Mouse (Mus musculus) adrenal gland, postnatal 36 days (tissue): ENCODE measurements around the gene Epha6. TPM values are rescaled to one million over a fixed set of nuclear protein-coding genes. Genes with fewer than 3 reads are reported as not detected.
"Not testable (repeated sequence)": the region's sequence is repeated elsewhere in the genome, so short reads cannot be mapped to it uniquely, and the experiment has no call there.

Source experiments
- DNase-seq, 2 experiments: peaks; one replicate each; pipeline ENCODE4 v3.0.0; 2021; ENCODE audit warnings: mixed read lengths in 1 of 2
- total RNA-seq, 2 experiments: library from RNA; stranded (reverse); gene quantifications; 2 replicates each; pipeline ENCODE4 v1.2.3; 2021

Epha6 gene
- total RNA-seq, 2 experiments from 2014 or later = not detected

DNA sequence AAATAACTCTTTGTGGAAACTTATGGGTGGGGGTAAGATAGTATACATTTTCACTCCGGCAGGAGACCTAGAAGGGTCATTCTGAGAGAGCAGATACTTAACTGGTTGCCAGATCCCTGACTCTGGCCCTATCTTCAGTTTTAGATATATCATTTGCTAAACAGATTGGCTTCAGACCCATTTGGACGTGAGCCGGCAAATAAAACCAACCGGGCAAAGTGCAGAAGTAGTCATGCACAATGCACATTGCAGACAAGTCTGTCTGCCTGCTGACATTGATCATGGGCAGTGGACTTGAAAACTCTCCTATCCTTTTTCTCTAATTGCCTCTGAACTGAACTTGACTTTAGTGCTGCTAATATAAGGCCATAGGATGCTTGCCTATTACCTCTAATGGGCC is 681.6 kb downstream of the Epha6 start:
- DNase-seq = peak; percentile 4 to 26

DNA sequence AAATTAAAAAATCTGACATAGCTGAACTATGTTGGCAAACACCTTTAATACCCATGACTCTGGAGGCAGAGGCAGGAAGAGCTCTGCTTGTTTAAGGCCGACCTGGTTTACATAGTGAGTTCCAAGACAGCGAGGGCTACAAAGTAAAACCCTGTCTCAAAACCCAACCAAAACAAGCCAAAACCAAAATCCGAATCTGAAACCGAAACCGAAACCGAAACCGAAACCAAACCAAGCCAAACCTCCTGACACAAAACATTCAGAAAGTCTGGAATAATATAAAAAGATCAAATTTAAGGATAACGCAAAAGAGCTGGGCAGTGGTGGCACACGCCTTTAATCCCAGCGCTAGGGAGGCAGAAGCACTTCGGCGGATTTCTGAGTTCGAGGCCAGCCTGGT is 725.3 kb downstream of the Epha6 start:
- DNase-seq = no peak

DNA sequence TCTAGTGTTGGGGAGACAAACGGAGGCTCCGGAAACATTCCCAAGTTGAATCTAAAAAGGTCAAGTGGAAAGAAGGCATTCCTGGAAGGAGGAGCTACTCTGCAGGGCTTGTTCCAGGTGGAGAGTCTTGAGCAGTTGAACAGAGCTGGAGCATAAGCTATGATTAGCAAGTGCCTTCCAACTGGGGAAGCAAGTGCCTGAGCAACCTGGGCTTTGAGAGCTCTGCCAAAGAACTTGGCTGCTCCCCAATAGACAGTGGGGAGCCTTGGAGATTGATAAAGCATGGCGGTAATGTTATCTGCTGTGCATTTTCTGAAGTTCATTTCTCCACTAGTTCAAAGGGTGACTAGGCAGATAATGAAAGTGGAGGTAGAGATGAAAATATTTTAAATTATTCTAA is 733.5 kb downstream of the Epha6 start:
- DNase-seq = no peak

DNA sequence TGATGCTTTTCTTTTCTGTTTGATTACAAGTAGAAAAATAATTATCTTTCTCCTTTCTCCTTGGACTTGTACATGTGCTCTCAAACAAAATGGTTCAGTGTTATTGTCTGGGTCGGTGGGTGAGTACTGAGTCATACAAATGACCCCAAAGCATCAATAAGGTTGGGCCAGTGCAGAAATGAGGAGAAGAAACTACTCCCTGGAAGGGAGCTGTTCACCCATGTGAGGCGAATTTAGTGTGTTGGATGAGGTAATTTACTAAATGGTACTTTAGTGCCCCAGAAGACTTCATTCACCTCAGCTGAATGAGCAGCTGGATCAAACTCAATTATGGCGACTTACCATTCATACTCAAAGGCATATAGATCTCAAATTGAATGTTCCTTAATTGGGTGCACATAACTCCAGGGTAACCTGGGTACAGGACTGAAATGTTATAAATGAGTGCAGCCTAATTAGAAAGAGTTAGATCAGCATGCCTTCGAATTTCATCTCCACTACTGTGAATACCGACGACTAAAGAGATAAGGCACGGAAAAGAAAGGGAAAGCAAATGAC is 751.1 kb downstream of the Epha6 start:
- no peak for DNase-seq

DNA sequence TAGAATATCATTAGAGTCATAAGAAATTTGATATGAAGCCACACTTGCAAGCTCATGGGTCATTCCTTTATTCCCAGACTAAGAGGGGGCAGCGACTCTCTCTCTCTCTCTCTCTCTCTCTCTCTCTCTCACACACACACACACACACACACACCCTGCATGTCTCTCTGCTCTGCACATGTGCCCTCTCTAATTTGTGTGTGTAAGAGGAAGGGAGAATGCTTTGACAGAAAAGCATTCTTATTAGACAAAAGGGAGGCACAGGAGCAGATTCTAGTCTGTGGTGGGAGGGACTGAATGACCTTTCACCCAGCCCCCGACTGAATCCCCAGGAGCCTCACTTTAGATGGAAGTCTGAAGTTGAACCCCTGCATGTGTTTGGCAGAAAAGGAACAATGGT is 752.6 kb downstream of the Epha6 start:
- no peak for DNase-seq

DNA sequence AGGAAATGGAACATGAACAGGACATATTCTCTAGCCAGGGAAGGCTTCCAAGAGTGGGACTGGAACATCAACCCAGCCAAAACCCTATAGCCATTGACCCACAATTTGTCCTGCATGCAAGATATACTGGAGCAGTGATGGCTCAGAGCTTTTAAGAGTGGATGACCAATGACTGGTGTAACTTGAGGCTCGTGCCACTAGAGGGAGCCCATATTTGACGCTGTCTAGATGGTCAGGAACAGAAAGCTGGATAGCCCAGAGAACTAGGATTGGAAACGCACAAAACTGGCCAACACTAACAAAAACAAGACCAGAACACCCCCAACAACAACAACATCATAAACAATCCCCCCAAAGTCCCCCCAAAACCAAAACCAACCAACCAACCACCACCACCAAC is 758.8 kb downstream of the Epha6 start:
- DNase-seq = peak; percentile 59 to 62

DNA sequence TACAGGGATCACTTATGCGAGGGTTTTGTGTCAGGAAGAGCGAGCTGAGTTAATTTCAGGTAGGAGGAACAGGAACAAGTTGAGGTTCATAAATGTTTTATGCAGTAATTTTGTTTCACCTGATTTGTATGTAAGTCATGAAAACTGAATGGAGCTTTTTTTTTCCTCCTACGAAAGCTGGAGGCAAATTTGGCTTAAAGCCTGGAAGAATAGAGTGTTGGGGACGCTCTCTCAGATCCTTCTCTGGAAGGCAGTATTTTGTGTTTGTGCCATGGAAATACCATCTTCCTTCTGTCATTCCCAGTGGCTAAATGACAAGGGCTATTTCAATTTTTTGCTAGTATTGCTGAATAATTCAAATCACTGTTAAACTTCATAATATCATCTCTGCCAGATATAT is 768.6 kb downstream of the Epha6 start:
- no peak for DNase-seq

DNA sequence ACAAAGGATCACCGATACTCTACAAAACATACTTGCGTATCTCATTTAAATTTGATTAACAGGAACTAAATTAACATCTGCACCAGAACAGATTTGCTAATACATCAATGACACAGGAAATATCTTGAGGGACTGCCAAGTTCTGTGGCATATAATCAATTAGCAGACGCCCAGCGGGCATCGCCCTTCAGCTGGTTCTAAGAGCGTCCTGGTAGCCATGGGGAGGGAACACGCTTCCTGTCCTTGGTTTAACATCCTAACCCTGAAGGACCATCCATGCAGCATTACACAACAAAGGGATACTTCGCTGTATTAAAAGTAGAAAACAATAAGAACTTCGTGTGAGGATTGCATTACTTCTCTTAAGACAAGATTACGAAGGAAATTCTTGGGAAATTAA is 769.0 kb downstream of the Epha6 start:
- no peak for DNase-seq

DNA sequence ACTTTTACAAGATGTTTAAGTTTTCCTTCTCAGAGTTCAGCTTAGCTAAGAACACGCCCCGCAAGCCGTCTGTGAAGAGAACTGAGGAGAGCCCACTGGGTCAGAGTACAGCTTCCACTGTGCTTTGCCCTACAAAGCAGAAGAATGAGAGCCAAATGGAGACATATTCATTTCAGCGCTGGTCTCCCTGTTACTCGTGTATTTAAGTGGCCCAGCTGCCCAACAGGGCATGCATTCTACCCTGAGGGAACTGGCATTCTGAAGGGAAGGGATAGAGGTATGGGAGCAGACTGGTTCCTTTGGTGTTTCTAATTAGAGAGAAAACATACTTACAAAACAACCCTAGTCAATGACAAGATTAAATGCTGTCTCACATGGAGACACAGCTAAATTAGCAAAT is 772.9 kb downstream of the Epha6 start:
- DNase-seq = no peak

DNA sequence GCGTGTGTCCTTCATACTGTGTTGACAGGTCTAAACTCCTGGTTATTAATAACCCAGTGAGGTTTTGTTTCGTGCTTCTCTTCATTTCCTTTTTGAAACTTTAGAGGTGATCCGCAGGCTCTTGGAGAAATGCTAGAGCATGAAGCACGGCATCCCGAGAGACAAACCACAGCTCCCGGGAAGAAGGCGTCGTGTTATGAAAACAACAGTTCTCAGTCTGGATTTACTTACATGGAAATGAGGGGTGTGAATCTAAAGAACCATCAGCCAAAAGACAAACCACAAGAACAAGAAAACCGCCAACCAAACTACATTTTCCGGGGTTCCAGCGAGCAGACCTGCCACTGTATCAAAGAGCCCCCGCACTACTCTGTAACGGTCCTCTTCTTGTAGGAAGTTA is 775.7 kb downstream of the Epha6 start:
- DNase-seq = no peak

DNA sequence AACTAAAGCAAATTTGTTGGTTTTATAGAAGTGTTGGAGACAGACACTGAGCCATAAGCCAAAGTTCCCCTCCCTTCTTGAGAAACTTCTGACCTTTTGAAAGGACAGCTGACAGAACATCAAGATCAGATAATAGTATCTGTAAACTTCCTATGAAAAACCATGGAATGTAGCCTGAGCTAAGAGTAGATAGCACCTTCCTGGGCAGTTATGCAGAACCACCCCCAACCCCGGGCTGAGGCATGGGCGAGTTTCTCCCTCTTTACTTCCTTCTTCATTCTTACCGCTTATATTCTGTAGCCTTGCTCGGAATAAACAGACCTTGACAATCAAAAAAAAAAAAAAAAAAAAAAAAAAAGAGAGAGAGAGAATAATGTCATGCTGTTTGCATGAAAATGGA is 805.5 kb downstream of the Epha6 start:
- not testable (repeated sequence) for DNase-seq

DNA sequence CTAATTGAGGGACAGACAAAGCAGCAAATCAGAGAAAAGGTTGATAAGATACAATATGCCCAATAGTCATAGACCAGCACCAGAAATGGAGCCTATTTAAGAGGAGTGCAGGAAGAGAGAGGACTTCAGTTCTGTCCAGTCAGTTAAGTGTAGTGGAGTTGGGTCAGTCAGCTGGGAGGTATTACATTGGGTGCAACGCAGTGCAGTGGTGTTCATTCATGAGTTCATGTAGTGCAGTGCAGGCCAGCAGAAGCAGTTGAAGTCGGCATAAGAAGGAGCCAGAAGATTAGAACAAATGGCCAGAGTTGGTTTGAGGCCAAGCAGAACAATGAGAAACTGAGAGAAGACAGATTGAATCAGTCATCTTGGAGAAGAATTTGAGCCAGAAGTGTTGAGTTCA is 833.0 kb downstream of the Epha6 start:
- no peak for DNase-seq

DNA sequence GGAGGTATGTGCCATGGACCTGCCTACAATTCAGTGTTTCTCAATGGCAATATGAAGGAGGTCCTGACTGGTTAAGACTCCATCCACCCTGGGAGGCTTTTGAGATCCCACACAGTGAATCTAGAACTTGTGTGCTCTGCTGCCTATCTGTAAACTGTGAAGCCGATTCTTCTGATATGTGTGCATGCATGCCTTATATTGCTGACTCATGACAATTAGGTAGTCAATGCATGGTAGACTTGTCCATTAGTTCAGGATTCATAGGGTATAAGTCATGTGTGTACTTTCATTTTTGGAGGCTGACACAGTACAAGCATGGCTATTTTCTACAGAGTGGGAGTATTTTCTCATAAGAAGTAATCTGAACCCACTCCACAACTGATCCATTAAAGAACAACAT is 834.9 kb downstream of the Epha6 start:
- DNase-seq = no peak

DNA sequence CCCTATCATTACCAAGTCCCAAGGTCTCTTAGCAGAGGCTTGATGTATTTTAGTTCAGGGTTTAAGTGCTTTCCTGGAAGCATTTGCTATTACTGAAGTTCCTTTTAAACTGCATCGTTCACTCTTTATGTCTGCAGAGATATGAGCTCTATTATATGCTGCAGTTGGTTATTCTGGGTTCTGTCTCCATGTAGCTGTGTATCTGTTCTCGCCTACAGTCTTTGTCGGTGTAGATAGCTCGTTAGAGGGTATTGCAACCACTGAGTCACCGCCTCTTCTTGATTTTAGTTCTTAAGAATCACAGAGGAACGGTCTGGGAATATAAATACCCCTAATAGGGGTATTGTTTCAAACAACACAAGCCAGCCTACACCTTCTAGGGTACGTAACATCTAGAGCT is 835.4 kb downstream of the Epha6 start:
- DNase-seq = no peak

DNA sequence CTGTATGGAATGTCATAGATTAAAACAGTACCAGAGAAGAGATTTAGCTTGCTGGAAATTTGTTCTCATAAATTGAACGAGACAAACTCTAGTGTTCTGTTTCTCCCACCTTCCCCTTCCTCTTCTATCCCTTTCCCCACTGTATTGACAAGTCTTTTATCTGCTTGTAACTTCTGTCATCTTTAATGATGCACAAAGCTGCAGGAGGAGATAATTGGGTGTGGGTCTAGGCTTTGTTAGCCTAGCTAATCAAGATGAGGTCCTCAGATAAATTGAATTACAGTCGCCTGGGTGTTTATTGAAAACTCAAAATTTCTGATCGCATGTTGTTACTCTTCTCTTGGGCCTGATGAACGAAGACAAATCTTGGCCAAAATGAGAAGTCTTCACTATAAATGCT is 844.5 kb downstream of the Epha6 start:
- no peak for DNase-seq

DNA sequence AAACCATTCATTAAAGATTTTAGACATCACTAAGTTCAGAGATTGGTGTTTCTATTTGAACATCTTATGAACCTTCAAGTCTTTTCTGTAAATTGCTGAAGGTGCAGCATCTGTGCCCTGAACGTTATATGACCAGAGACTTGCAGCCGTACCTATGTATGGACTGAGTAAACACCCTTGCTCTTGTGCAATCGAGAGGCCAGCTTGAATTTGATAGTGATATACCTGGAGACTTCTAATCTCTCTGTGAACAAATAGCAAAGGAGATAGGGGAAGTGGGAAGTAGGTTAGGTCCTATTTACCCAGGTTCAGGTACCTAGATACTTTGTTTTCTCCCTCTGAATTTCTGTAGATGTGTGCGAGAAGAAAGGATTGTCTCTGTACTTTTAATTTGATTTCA is 854.4 kb downstream of the Epha6 start:
- DNase-seq = no peak

DNA sequence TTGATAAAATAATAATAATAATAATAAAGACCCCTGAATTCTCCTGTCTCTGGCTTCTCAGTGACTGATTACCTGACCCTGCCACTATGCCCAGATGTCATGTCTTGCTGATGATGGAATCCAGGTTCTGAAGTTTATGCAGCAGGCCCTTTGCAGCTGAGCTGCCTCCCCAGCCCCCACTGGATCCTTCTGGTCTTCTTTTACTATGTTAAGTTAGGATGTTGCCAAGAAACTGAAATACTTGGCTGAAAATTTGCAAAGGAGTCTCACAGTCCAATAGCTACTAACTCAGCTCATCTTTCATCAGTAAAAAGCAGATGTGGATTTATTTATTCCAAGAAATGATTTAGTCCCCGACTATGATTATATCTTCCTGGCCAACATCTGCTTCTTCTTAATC is 861.7 kb downstream of the Epha6 start:
- no peak for DNase-seq

DNA sequence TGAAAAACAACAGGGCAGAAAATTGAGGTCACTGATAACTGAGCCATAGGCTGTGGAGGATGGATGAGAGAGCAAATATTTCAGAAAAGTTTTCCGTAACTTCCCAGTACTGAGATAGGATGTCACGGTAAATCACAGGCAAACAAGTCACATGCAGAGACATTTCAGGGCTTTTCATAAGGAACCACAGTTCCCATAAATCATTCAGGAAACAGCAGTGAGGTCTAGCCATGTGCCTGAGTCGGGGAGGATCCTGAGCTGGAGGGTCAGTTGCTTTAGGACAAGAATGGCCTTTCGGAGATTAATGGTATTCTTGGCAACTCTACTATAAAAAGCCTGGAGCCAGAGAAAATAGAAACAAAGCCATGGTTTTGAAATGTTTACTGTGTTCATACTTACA is 889.8 kb downstream of the Epha6 start:
- DNase-seq = peak in 1 of 2 experiments; percentile 1

DNA sequence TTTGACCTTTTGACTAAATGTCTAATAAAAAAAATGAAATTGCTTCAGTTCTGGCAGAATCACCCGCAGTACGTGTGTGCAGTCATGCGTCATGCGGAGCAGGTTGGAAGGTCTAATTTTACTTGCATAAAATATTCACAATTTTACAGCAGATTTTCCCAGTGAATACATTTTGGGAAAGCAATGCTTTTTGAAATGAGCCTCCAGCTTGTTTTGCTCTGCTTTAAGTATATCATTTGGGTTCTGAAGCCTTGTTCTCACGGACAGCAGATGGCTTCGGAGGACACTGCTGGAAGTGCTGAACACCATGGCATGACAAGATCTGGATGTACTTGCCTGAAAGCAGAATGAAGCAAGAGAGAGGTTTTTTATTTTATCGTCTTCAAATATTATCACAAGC is 912.1 kb downstream of the Epha6 start:
- no peak for DNase-seq

DNA sequence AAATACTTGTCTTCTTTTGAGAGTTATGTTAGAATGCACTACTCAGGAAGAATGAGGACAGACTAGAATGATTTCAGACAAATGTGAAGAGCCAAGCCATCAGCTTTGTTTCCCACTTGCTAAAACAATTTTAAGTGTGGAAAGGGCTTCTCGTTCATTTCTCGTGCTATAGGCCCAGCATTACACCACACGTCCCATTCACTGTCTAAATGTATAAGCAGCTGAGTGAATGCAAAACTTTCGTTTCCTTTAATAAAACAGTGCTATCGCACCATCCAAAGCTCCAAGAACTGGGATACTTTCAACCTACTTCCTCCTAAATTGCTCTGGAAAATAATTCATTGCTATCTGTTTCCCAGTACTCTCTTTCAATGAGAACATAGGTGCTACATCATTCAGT is 916.2 kb downstream of the Epha6 start:
- no peak for DNase-seq

DNA sequence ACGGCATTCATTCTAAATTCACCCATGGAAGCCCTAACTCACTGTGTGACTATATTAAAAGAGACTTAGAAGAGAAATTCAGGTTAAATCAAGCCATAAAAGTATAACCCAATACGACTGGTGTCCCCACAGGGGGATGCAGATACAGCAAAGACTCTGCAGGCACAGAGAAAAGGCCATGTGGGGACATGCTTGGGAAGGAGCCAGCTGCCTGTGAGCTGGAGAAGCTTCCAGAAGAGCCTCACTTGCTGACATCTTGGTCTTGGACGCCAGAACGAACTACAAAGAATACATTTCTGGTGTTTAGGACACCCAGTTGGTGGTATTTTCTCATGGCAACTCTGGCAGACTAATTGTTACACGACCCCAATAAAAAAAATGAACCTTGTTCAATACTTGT is 920.2 kb downstream of the Epha6 start:
- DNase-seq = no peak

DNA sequence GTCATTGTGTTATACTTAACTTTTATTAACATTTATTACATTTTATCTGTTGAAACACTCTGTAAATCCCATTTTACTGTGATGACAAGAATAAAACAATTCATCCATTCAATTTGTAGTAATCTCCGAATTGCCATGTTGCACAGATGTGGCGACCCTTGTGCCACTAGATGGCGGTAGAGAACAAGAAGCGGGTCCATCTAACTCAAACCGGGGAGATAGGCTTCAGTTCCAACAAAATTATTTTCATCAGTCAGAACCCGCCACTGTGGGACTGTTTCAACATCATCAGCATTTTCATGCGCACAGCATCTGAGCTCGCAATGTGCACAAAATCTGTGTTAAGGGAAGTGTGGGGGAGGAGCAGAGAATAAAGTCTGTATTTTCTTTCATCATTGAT is 921.9 kb downstream of the Epha6 start:
- peak; percentile 59 to 71 for DNase-seq

DNA sequence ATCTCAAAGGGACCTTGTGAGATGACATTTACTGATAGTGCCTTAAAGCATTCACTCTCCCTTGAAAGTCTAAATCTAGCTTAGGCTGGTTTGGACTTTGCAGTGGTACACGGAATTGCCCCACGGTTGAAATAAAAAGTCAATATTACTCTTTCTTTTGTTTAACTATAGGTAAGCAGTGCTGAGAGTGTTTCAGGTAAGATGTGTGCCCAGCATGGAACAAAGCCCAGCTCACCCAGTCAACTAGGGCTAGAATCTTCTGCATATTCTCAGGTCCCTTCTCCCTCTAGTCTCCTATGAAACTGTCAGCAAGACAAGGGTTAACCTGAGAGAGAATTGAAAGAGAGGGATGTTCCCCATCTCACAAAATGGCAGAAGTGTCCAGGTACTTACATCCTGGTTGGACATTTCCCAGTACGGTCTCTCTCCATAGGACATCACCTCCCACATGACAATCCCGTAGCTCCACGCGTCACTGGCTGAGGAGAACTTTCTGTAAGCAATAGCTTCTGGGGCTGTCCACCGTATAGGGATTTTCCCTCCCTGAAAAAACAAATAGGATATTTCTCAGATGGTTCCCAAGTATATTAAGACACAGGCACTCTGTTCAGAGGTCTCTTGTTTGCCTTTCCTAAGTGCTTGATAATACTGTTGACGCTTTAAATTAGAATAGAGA is 923.0 kb downstream of the Epha6 start:
- DNase-seq = no peak

DNA sequence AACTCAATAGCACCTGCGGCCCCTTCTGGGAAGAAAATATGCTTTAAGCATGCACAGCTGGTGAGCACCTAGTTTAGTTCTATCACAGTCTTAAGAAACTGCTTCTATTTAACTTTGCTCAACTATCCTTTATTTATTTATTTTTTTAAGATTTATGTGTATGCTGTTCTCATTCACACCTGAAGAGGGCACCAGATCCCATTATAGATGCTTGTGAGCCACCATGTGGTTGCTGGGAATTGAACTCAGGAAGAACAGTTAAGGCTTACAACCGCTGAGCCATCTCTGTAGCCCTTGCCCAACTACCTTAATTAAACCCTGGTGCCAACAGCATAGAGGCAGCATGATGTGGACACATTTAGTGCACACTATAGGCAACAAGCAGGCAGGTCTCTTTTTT is 938.4 kb downstream of the Epha6 start:
- DNase-seq = no peak

DNA sequence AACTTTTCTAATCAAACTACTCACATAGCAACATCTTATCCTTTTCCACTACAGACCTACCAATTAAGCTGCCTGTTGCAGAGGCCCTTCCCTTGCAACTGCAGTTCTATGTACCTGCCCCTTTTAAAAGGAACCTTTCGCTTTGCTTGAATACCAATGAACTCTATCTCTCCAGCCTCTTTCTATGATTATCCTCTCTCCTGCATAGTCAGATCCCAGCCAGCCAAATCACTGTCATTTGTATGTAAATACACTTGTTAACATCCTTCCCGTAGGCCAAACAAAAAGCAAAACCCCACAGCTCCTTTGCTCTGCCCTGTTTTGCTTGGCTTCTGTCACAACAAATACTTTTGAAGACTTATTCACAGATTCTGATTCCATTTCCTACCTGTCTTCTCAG is 961.6 kb downstream of the Epha6 start:
- DNase-seq = no peak
